Mouse (Mus musculus) cerebellum, adult 9-10 months (tissue): Measurements from ENCODE around the gene Lpin2.

ENCODE experiments used
- DNase-seq: peaks from one replicate; pipeline ENCODE4 v3.0.0; 2022

Lpin2 gene

GRCm38 (mm10) chr17:71203998-71204808, 21.8 kb downstream of the Lpin2 start:
- DNase-seq: no peak

GRCm38 (mm10) chr17:71204809-71205091, 22.4 kb downstream of the Lpin2 start:
- DNase-seq: no peak

- no peak for DNase-seq
Measured at GRCm38 (mm10) chr17:71206136-71206893, 24.0 kb downstream of the Lpin2 start.

GRCm38 (mm10) chr17:71207268-71207667, 24.9 kb downstream of the Lpin2 start:
- no peak for DNase-seq

- no peak for DNase-seq
Measured at GRCm38 (mm10) chr17:71208376-71208775, 26.0 kb downstream of the Lpin2 start.

GRCm38 (mm10) chr17:71208921-71209320, 26.6 kb downstream of the Lpin2 start:
- DNase-seq: no peak

- DNase-seq: no peak
Measured at GRCm38 (mm10) chr17:71209936-71210335, 27.6 kb downstream of the Lpin2 start.

- DNase-seq: no peak
Measured at GRCm38 (mm10) chr17:71211962-71212646, 29.7 kb downstream of the Lpin2 start.

GRCm38 (mm10) chr17:71213666-71214065, 31.3 kb downstream of the Lpin2 start:
- no peak for DNase-seq

GRCm38 (mm10) chr17:71214514-71215240, 32.3 kb downstream of the Lpin2 start:
- DNase-seq: no peak

- no peak for DNase-seq
Measured at GRCm38 (mm10) chr17:71215241-71215839, 33.0 kb downstream of the Lpin2 start.

GRCm38 (mm10) chr17:71216263-71216662, 33.9 kb downstream of the Lpin2 start:
- DNase-seq: no peak

GRCm38 (mm10) chr17:71217111-71217685, 34.8 kb downstream of the Lpin2 start:
- DNase-seq: no peak

GRCm38 (mm10) chr17:71221383-71221782, 39.0 kb downstream of the Lpin2 start:
- DNase-seq: no peak

GRCm38 (mm10) chr17:71223676-71224075, 41.3 kb downstream of the Lpin2 start:
- DNase-seq: no peak

- no peak for DNase-seq
Measured at GRCm38 (mm10) chr17:71224521-71224920, 42.2 kb downstream of the Lpin2 start.

- DNase-seq: no peak
Measured at GRCm38 (mm10) chr17:71225091-71225490, 42.7 kb downstream of the Lpin2 start.

- DNase-seq: no peak
Measured at GRCm38 (mm10) chr17:71227128-71227895, 45.0 kb downstream of the Lpin2 start.

- DNase-seq: no peak
Measured at GRCm38 (mm10) chr17:71228651-71229050, 46.3 kb downstream of the Lpin2 start.

- no peak for DNase-seq
Measured at GRCm38 (mm10) chr17:71230108-71230709, 47.8 kb downstream of the Lpin2 start.

- DNase-seq: no peak
Measured at GRCm38 (mm10) chr17:71231998-71232397, 49.6 kb downstream of the Lpin2 start.
